Mouse (Mus musculus) limb, embryonic 15.5 days (tissue): Measurements from ENCODE around the gene Guca1b. TPM values are rescaled to one million over a fixed set of nuclear protein-coding genes. Genes with fewer than 3 reads are reported as not detected.
A peak's percentile ranks its signal among the peaks of the same experiment; 100 is the strongest.
"Not testable (repeated sequence)": the region's sequence is repeated elsewhere in the genome, so short reads cannot be mapped to it uniquely, and the experiment has no call there.

ENCODE experiments used
- ATAC-seq: fragments of 200-750 bp; cut with Nextera tagmentation; 2 replicates; pipeline ENCODE4 v1.8.0; 2017; ENCODE audit warnings: low read depth, moderate TSS enrichment; ENCODE audit not compliant: insufficient number of reproducible peaks, low FRiP score, low TSS enrichment
- H3K27ac ChIP-seq: fragments of 300-500 bp; sonication (generic); 2 replicates; pipeline ENCODE4 v1.5.1; 2015; ENCODE audit warnings: moderate library complexity, mild to moderate bottlenecking, inconsistent platforms
- H3K27me3 ChIP-seq: fragments of 300-500 bp; sonication (generic); 2 replicates; pipeline ENCODE4 v1.6.1; 2015; ENCODE audit warnings: inconsistent platforms
- H3K36me3 ChIP-seq: fragments of 300-500 bp; sonication (generic); 2 replicates; pipeline ENCODE4 v1.6.1; 2015; ENCODE audit warnings: inconsistent platforms
- H3K4me1 ChIP-seq: fragments of 300-500 bp; sonication (generic); 2 replicates; pipeline ENCODE4 v1.6.1; 2015; ENCODE audit warnings: inconsistent platforms
- H3K4me2 ChIP-seq: fragments of 300-500 bp; sonication (generic); 2 replicates; pipeline ENCODE4 v1.6.1; 2015; ENCODE audit warnings: mild to moderate bottlenecking, inconsistent platforms
- H3K4me3 ChIP-seq: fragments of 300-500 bp; sonication (generic); 2 replicates; pipeline ENCODE4 v1.5.1; 2015; ENCODE audit warnings: mild to moderate bottlenecking, inconsistent platforms
- H3K9ac ChIP-seq: fragments of 300-500 bp; sonication (generic); 2 replicates; pipeline ENCODE4 v1.6.1; 2015; ENCODE audit warnings: inconsistent platforms
- H3K9me3 ChIP-seq: fragments of 300-500 bp; sonication (generic); 2 replicates; pipeline ENCODE4 v1.6.1; 2016; ENCODE audit warnings: inconsistent platforms
- WGBS: fragments of 180-500 bp; shearing (Covaris S2); methylation state at CpG from one replicate; pipeline ENCODE4 v1.1.7; 2015; 5-methylcytosine and 5-hydroxymethylcytosine counted together
- polyA plus RNA-seq: library from polyadenylated mRNA; unstranded; fragments of >200 nt; fragmentation: Nextera tagmentation; extraction: Ambion mirVana; gene quantifications from 2 replicates; pipeline ENCODE4 v1.2.1, GENCODE M21; 2015

Guca1b gene
- polyA plus RNA-seq, 1 experiment from 2014 or later = 0.69 TPM

DNA sequence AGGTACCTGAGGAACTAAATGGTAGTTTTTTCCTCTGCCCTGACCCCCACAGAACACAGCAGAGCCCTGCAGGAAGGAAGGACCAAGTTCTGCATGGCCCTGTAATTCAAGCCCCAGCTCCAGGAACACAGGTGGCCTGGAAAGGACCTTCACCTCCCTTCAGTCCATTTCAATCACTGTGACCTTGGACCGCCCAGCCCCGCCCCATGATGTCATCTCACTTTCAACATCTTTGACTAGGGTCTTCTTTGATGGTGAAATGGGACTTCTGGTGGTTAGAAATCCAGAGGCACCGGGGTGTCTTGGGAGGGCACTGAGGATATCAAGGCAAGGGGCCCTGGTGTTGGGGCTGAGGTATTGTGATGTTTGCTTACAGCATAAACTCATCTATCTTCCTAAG, 36.4 kb downstream of the Guca1b start:
- Histone ChIP-seq H3K4me1 (no peaks in the 10 kb centered on the region), H3K9me3 (no peaks in the 10 kb centered on the region), H3K4me2 (no peak overlapping the region), H3K9ac (no peak overlapping the region), H3K27ac (no peak overlapping the region), H3K36me3 (no peaks in the 10 kb centered on the region), H3K4me3 (no peak overlapping the region), H3K27me3 (no peaks in the 10 kb centered on the region)
- WGBS = 83% methylated on average over 3 of the region's 3 CpGs
- no peak for ATAC-seq

DNA sequence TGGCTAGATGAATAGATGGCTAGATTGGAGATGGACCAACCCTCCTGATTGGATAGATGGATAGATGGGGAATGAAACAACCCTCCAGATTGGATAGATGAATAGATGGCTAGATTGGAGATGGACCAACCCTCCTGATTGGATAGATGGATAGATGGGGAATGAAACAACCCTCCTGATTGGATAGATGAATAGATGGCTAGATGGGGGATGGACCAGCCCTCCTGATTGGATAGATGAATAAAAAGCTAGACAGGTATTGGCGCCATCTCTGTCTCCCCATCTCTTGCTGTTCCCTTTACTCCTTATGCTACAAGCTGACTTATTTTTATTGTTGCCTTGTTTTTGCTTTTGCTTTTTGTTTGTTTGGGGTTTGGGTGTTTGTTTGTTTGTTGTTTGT, 37.4 kb downstream of the Guca1b start:
- not testable (repeated sequence) for H3K27me3 ChIP-seq, H3K9me3 ChIP-seq, H3K27ac ChIP-seq, H3K4me2 ChIP-seq, H3K9ac ChIP-seq, H3K36me3 ChIP-seq, H3K4me1 ChIP-seq, ATAC-seq, H3K4me3 ChIP-seq
- 88% methylated on average over 1 of the region's 1 CpGs for WGBS

GRCm38 (mm10) chr17:47424186-47424585, 39.0 kb downstream of the Guca1b start:
- no peak overlapping the region for H3K27ac ChIP-seq

DNA sequence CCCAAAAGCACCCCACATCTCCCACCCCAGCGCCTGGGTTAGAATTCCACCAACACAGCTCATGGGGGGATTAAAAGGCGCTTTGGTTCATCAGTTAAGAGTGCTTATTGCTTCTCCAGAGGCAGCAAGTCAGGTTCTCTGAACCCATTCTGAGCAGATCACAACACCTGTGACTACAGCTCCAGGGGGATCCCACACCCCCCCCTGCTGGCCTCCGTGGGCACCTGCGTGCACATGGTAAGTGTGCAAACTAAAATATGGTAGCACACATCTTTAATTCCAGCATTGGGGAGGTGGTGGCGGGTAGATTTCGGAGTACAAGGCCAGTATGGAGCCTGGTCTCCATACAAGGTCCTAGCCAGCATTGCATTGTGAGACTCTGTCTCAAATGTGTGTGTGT, 42.1 kb downstream of the Guca1b start:
- H3K4me3 ChIP-seq = no peak overlapping the region
- no peak overlapping the region for H3K4me2 ChIP-seq
- H3K4me1 ChIP-seq = 0 out of 2 replicates have a peak, but pooled peaks cover 3% of the 10 kb centered on the region
- no peaks in the 10 kb centered on the region for H3K27me3 ChIP-seq
- no peaks in the 10 kb centered on the region for H3K36me3 ChIP-seq
- no peak for ATAC-seq
- H3K9me3 ChIP-seq = no peaks in the 10 kb centered on the region
- WGBS = 73% methylated on average over 6 of the region's 6 CpGs
- H3K9ac ChIP-seq = no peak overlapping the region
- H3K27ac ChIP-seq = no peak overlapping the region

More at GRCm38 (mm10) chr17:47424186-47424585, 39.0 kb downstream of the Guca1b start:
- no peaks in the 10 kb centered on the region for H3K9me3 ChIP-seq
- no peak overlapping the region for H3K4me3 ChIP-seq
- H3K4me1 ChIP-seq = 0 out of 2 replicates have a peak, but pooled peaks cover 3% of the 10 kb centered on the region
- no peaks in the 10 kb centered on the region for H3K36me3 ChIP-seq
- WGBS = 74% methylated on average over 6 of the region's 6 CpGs
- ATAC-seq = no peak
- H3K9ac ChIP-seq = no peak overlapping the region
- H3K4me2 ChIP-seq = no peak overlapping the region
- no peaks in the 10 kb centered on the region for H3K27me3 ChIP-seq

GRCm38 (mm10) chr17:47428831-47429304, 43.7 kb downstream of the Guca1b start:
- no peak overlapping the region for H3K4me3 ChIP-seq
- H3K9ac ChIP-seq = no peak overlapping the region
- no peaks in the 10 kb centered on the region for H3K9me3 ChIP-seq
- WGBS = 9% methylated on average over 8 of the region's 8 CpGs
- no peak overlapping the region for H3K4me2 ChIP-seq
- 0 out of 2 replicates have a peak, but pooled peaks cover 3% of the 10 kb centered on the region for H3K4me1 ChIP-seq
- no peak overlapping the region for H3K27ac ChIP-seq
- no peaks in the 10 kb centered on the region for H3K27me3 ChIP-seq
- H3K36me3 ChIP-seq = no peaks in the 10 kb centered on the region
- ATAC-seq = no peak

GRCm38 (mm10) chr17:47430815-47431214, 45.6 kb downstream of the Guca1b start:
- H3K27me3 ChIP-seq = peaks cover 2% of the 10 kb centered on the region; the same call in 1 of the 2 replicates
- no peak for ATAC-seq
- no peak overlapping the region for H3K27ac ChIP-seq
- H3K9ac ChIP-seq = no peak overlapping the region
- no peaks in the 10 kb centered on the region for H3K9me3 ChIP-seq
- WGBS = 69% methylated on average over 5 of the region's 5 CpGs
- no peak overlapping the region for H3K4me2 ChIP-seq
- no peak overlapping the region for H3K4me3 ChIP-seq
- no peaks in the 10 kb centered on the region for H3K36me3 ChIP-seq
- H3K4me1 ChIP-seq = 0 out of 2 replicates have a peak, but pooled peaks cover 3% of the 10 kb centered on the region

DNA sequence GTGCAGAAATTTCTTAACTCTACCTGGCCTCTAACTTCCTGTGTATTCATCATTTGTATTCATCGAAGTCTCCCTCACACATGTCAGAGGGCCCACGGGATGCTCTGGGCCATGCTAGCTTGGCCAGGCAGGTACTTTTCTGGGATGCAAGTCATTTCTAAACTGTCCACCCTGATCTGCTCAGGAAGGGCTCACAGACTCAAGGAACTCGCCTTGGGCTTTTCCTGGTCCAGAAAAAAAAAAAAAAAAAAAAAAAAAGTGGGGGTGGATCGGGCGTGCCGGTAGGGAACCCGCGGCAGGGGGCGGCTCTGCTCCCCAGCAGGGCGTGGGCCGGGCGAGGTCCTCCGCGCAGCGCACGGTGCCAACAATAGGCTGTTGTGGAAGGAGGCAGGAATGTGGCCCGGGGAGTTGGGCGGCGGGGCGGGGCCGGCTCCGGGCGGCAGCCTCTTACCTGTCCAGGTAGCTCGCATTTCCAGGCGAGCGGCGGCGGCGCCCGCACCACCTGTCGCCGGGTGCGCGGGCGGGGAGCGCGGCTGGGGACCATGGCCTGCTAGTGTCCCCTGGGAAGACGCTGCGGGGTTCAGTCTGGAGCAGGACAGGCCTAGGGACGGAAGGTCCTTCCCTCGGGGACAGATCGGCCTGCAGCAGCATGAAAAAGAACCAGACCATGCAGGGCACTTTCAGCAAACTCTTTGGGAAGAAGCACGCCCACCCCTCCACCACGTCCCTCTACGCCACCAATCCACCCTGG, 51.1 kb downstream of the Guca1b start, which contains the start of gene AI661453:
AI661453 (plus strand) TSS at position 460 of the 751 bp plus-strand sequence.
- peak; percentile 42; the same call in 1 of the 2 replicates for ATAC-seq
- no peaks in the 10 kb centered on the region for H3K9me3 ChIP-seq
- H3K27me3 ChIP-seq = peaks cover 42% of the 10 kb centered on the region
- peak within 1 kb of the TSS; percentile 66 for H3K27ac ChIP-seq
- peak within 1 kb of the TSS; percentile 3; the same call in 1 of the 2 replicates for H3K9ac ChIP-seq
- H3K4me1 ChIP-seq = peaks cover 22% of the 10 kb centered on the region
- 1% methylated on average over 45 of the region's 45 CpGs for WGBS
- peak within 1 kb of the TSS; percentile 76 for H3K4me2 ChIP-seq
- H3K36me3 ChIP-seq = no peaks in the 10 kb centered on the region
- H3K4me3 ChIP-seq = peak within 1 kb of the TSS; percentile 42

DNA sequence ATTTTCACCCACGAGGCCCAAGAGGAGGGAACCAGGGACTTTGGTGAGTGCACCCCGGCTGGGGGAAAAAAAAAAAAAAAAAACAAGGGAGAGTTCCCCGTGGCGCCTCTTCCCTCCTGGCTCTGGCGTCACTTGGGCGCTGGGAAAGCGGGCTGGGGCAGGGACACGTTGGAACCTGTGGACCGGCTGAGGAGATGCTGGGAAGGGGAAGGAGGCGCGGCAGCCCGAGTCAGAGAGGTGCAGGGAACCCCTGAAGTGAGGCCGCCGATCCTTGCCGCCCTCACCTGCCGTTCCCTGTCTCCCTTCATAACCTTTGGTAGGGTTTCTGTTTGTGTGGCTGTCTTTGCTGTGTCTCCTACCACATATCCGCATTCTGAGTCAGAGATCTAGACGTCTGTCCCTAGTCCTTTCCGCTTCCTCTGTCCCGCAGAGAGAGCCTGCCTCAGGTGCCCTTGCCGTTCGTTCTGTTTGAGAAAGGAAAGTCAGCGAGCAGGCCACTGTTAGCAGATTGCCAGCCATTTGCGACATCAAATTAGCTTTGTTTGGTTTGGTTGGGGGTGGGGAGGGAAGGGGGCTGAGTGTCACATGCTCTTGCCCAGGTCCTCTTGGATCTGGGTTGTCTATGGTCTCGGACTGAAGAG, 51.8 kb downstream of the Guca1b start, which contains the start of gene 1700001C19Rik:
1700001C19Rik (minus strand) TSS at position 470 of the 641 bp plus-strand sequence.
- H3K9me3 ChIP-seq = no peaks in the 10 kb centered on the region
- H3K9ac ChIP-seq = peak within 1 kb of the TSS; percentile 3; the same call in 1 of the 2 replicates
- H3K4me2 ChIP-seq = peak within 1 kb of the TSS; percentile 76
- H3K4me3 ChIP-seq = peak within 1 kb of the TSS; percentile 42
- 2% methylated on average over 24 of the region's 25 CpGs for WGBS
- peaks cover 24% of the 10 kb centered on the region for H3K4me1 ChIP-seq
- no peak for ATAC-seq
- peaks cover 42% of the 10 kb centered on the region for H3K27me3 ChIP-seq
- peak within 1 kb of the TSS; percentile 66 for H3K27ac ChIP-seq
- no peaks in the 10 kb centered on the region for H3K36me3 ChIP-seq

DNA sequence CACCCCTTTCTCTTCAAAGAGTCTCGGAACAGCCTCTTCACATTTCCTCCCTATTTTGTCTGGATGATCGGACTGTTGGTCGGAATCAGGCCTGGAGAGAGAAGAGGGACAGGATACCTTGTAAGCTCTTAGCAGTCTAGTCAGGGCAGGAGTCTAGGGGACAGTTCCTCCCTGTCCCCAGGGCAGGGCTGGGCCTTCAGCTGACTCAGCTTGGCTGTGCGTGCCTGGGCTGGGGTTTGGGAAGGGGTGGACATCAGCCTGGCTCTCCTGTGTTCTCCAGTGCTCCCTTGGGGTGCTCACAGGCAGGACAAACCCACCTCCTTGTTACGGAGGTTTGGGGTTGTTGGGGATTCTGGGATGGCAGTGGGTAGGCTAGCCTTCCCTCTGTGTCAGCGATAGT, 53.4 kb downstream of the Guca1b start:
- Histone ChIP-seq H3K9ac (no peak overlapping the region), H3K9me3 (no peaks in the 10 kb centered on the region), H3K4me3 (no peak overlapping the region), H3K36me3 (no peaks in the 10 kb centered on the region), H3K4me2 (0 out of 2 replicates have a peak overlapping the region, but pooled peaks have one; percentile 8), H3K4me1 (peaks cover 24% of the 10 kb centered on the region), H3K27me3 (peaks cover 42% of the 10 kb centered on the region), H3K27ac (no peak overlapping the region)
- no peak for ATAC-seq
- 56% methylated on average over 6 of the region's 6 CpGs for WGBS

- Histone ChIP-seq H3K27ac (no peak overlapping the region), H3K4me1 (peaks cover 24% of the 10 kb centered on the region), H3K4me3 (no peak overlapping the region), H3K9me3 (no peaks in the 10 kb centered on the region), H3K36me3 (no peaks in the 10 kb centered on the region), H3K27me3 (peaks cover 42% of the 10 kb centered on the region), H3K4me2 (no peak overlapping the region), H3K9ac (no peak overlapping the region)
- no peak for ATAC-seq
- 43% methylated on average over 9 of the region's 9 CpGs for WGBS
These were observed 54.3 kb downstream of the Guca1b start for GRCm38 (mm10) chr17:47439396-47440028.

DNA sequence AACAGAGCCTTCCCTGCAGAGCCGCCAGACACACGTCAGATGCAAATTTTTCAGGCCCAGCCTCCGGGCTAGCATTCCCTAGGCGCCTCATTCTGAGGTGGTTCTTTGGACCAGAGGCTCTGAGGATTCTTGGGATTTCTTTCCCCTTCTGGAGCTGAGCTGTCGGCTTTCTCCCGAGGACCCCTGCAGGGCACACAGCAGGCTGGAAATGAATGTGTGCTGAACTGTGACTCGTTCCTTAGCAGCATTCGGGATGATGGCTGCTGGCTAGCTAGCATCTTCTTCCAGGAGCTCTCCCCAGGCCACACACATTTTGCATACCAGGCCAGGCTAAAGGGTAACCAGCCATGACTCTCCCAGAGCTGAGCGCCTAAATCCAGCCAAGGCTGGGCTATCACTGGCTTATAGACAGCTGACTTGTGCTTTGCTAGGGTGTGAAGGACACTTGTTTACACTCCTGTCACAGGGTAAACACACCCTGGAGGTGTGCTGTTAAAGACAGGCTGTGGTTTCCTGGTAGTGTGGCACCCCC, 55.2 kb downstream of the Guca1b start:
- ATAC-seq = no peak
- no peak overlapping the region for H3K4me2 ChIP-seq
- H3K36me3 ChIP-seq = no peaks in the 10 kb centered on the region
- H3K27ac ChIP-seq = no peak overlapping the region; the same call in 1 of the 2 replicates
- no peaks in the 10 kb centered on the region for H3K9me3 ChIP-seq
- peaks cover 42% of the 10 kb centered on the region for H3K27me3 ChIP-seq
- no peak overlapping the region for H3K4me3 ChIP-seq
- 10% methylated on average over 9 of the region's 9 CpGs for WGBS
- no peak overlapping the region for H3K9ac ChIP-seq
- peaks cover 24% of the 10 kb centered on the region for H3K4me1 ChIP-seq
